Mouse (Mus musculus): ENCODE results near the gene Gm13276.
"Not testable (repeated sequence)": the region's sequence is repeated elsewhere in the genome, so short reads cannot be mapped to it uniquely, and the experiment has no call there.

The Gm13276 gene

DNA sequence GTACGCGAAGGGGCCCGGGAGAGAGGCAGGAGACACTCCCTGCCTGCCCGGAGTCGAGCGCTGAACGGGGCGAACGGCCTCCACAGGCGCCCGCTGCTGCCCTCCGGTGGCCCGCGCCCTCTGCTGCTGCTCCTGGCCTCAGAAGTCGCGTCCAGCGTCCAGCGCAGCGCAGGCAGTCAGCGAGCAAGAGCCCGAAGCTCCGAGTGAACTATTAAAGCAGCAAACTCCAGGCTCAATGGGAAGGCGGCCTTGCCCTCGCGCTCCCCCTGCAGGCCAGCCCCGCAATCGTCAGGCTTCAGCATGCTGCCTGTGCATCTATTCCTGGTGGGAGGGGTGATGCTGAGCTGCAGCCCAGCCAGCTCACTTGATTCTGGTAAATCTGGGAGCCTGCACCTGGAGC, at the start of gene Gm13276:
Gm13276 (plus strand) TSS at position 301 of the 400 bp plus-strand sequence.
- not testable (repeated sequence) for DNase-seq (ENCODE audit: low read depth in 1 of 2, low spot score in 2 of 2)

DNA sequence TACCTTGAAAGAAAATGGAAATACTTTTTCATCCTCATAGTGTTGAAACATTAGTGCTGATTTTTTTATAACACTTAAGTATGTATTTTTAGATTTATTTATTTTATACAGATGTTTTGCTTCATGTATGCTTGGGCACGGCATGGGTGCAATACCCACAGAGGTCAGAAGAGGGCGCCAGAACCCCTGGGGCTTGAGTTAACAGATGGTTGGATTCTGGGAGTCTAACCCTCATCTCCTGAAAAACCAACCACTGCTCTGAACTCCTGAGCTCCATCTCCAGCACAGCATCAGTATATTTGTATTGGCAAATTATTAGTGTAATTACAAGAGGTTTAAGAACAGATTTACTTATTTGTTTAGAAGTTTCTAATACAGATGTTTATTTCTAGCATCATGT, 47.0 kb upstream of the Gm13276 start:
- peak in 1 of 2 experiments; percentile 62 for DNase-seq (ENCODE audit: low read depth in 1 of 2, low spot score in 2 of 2)

DNA sequence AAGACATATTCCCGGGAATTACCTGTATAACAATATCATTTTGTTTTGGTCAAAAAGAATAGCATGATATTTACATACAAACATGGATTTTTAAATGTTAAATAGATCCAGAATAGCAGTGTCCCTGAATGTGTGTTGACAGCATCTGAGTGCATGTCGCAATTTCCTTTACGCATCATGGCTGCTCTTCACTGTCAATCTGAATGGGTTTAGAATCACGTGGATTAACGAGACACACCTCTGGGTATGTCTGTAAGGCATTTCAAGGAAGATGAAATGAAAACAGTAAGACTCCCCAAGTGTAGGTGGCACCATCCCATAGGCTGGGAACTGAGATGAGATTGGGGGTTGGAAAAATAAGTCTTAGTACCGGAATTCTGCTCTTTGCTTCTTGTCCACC, 46.5 kb upstream of the Gm13276 start:
- DNase-seq (ENCODE audit: low read depth in 1 of 2, low spot score in 2 of 2), result no peak

DNA sequence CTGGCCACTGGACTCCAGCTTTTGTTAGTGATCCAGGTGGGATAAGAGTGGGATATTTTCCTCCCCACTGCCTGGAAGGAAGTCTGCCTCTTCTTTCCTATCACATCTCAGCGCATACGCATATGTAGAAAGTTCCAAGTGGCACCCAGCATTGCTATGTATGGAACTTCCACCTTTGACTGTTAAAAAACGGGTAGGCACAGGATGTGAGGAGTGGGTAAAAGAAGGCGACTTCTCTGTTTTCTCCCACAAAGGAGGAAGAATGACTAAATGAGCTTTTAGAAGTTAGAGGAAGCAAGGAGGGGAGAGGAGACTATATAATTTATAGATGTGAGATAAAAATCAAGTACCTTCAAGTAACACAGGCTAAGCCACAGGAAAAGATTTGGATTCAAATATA, 44.1 kb upstream of the Gm13276 start:
- DNase-seq (ENCODE audit: low read depth in 1 of 2, low spot score in 2 of 2), result no peak

DNA sequence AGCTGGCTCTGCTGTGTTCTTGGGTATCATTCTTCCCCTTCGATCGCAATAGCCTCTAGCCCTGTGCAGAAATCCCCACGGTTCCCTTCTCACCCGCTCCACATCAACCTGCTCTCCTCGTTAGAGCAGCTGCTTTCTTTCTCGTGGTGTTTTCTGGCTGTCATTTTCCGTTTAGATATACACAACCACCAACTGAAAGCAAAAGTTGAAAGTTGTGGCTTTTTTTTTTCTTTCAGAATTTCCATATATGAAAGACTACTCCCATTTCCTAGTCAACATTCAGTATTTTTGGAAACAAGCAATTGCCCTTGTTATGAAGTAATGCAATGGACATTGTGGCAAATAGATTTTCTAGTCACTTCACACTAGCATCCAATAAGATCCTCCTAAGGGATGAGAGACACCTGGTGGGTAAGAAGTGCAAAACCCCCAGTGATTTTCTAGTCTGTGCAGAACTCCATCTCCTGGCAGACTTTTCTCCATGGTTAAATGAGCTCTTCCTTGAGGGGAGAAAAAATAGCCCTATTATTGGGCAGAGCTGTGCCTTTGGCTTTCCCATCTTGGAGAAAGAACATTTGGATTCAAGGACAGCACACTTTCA, 42.6 kb upstream of the Gm13276 start:
- DNase-seq (ENCODE audit: low read depth in 1 of 2, low spot score in 2 of 2), result no peak

DNA sequence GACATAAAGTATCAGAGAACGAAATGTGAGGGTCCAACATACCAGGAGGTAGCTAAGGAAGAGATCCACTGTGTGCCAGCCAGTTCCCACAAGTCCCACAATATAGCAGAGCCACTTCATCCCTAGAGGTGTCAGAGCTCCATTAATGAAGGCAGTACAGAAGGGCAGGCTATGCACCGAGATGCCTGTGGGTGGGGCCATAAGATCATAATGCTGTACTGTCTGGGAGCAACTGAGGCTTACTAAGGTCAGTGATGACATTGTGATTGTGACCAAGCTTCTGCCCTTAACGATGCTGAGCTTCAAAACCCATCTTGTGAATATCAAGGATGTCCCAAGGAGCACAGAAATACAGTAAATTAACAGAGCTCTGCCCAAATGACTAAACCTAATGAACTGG, 41.3 kb upstream of the Gm13276 start:
- DNase-seq (ENCODE audit: low read depth in 1 of 2, low spot score in 2 of 2), result no peak

DNA sequence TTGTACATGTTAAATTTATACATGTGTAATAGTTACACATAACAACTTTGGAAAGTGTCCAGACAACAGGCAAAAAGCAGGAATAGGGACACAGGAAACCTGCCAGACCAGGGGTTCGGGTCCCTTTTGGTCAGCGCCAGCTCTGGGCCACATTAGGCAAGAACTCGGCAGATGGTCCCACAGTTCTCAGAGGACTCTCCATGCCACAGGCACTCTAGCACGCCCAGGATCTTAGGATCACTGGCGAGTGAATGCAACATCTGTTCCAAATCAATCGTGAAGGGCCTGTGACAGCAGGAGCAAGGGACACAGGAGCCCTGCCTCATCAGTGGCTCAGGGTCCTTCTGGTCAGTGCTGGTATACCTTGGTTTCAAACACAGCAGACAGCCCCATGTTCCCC, 35.6 kb upstream of the Gm13276 start:
- no peak for DNase-seq (ENCODE audit: low read depth in 1 of 2, low spot score in 2 of 2)

DNA sequence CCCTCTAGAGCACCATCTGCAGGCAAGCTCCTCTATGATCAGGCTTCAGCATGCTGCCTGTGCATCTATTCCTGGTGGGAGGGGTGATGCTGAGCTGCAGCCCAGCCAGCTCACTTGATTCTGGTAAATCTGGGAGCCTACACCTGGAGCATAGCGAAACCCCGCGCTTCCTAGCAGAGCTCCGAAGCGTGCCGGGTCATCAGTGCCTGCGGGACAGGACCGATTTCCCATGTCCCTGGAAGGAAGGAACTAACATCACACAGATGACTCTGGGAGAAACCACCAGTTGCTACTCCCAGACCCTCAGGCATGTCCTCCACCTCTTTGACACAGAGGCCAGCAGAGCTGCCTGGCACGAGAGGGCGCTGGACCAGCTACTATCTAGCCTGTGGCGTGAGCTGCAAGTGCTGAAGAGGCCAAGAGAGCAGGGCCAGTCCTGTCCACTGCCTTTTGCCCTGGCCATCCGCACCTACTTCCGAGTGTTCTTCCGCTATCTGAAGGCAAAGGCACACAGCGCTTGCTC, 30.6 kb upstream of the Gm13276 start, which contains the start of gene Gm13271:
Gm13271 (plus strand) TSS at position 51 of the 523 bp plus-strand sequence.
- peak in 1 of 2 experiments; percentile 76 for DNase-seq (ENCODE audit: low read depth in 1 of 2, low spot score in 2 of 2)

DNA sequence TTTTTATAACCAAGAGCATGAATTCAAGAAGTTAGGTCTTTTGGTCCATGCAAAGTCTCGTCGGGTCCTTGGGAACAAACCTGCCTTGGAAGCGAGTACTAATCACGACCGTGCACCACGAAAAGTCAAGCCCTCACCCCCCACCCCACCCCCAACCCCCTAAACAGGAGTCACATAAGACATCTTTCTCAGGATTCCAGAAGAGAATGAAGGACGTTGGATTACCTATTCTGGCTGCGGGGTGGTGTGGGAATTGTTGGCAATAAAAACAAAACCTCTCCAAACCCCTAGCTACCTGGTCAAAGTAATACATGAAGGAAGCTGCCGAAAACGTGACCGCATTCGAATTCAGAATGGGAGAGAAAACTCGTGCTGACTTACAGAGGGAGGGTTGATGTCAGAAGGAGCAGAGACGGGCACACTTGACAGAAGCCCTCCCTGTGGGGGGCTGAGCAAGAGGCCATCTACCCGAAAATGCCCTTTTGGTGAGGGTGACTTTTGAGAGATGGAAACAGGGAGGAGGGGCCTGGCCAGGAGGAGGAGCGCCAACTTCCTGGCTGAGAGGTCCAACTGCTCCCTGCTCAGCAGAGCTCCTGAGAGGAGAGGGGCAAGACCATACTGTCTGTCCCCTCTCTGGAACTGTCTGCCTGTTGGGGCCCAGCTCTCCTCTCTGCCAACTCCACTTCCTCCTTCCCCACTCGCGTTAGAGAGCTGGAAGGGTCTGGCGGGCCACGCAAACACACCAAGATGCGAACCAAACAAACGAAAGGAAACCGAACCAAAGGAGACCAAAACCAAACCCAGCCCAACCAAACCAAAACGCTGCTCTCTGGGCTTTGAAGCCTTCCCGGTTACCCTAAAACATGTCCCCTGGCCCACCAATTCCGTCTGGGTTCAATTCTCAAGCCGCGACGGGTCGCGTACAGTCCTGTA, 28.7 kb upstream of the Gm13276 start:
- not testable (repeated sequence) for DNase-seq (ENCODE audit: low read depth in 1 of 2, low spot score in 2 of 2)

DNA sequence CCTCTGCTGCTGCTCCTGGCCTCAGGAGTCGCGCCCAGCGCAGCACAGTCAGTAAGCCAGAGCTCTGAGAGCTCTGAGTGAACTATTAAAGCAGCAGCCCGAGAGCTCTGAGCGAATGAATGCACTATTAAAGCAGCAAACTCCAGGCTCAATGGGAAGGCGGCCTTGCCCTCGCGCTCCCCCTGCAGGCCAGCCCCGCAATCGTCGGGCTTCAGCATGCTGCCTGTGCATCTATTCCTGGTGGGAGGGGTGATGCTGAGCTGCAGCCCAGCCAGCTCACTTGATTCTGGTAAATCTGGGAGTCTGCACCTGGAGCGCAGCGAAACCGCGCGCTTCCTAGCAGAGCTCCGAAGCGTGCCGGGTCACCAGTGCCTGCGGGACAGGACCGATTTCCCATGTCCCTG, 27.9 kb upstream of the Gm13276 start:
- peak; percentile 85 to 95 for DNase-seq (ENCODE audit: low read depth in 1 of 2, low spot score in 2 of 2)

DNA sequence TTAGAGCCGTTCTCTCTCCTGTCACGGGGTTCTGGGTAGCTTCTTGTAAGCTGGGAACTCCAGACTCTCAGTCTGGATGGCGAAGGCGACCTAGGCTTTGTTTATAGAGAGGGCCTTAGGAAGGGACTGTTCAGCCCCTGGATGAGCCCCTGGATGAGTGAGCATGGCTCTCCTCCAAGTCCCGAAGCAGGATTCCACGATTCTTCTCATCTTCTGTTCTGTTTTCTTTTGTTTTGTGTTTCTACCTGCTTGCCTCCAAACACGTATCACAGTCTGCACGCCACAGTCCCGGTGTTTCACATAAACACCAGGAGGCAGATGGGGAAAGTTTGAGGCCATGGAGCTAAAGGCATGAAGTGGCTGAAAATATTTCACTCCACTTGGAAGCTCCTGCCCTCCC, 26.8 kb upstream of the Gm13276 start:
- not testable (repeated sequence) for DNase-seq (ENCODE audit: low read depth in 1 of 2, low spot score in 2 of 2)

DNA sequence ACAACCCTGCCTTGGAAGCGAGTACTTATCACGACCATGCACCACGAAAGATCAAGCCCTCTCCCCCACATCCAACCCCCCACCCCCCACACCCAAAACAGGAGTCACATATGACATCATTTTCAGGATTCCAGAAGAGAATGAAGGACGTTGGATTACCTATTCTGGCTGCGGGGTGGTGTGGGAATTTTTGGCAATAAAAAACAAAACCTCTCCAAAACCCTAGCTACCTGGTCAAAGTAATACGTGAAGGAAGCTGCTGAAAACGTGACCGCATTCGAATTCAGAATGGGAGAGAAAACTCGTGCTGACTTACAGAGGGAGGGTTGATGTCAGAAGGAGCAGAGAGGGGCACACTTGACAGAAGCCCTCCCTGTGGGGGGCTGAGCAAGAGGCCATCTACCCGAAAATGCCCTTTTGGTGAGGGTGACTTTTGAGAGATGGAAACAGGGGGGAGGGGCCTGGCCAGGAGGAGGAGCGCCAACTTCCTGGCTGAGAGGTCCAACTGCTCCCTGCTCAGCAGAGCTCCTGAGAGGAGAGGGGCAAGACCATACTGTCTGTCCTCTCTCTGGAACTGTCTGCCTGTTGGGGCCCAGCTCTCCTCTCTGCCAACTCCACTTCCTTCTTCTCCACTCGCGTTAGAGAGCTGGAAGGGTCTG, 25.8 kb upstream of the Gm13276 start, which contains the start of gene Gm13283:
Gm13283 (plus strand) TSS at position 510 of the 659 bp plus-strand sequence.
- DNase-seq (ENCODE audit: low read depth in 1 of 2, low spot score in 2 of 2), result not testable (repeated sequence)

DNA sequence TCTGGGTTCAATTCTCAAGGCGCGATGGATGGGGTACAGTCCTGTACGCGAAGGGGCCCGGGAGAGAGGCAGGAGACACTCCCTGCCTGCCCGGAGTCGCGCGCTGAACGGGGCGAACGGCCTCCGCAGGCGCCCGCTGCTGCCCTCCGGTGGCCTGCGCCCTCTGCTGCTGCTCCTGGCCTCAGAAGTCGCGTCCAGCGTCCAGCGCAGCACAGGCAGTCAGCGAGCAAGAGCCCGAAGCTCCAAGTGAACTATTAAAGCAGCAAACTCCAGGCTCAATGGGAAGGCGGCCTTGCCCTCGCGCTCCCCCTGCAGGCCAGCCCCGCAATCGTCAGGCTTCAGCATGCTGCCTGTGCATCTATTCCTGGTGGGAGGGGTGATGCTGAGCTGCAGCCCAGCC, 25.1 kb upstream of the Gm13276 start:
- DNase-seq (ENCODE audit: low read depth in 1 of 2, low spot score in 2 of 2), result peak; percentile 63 to 64

DNA sequence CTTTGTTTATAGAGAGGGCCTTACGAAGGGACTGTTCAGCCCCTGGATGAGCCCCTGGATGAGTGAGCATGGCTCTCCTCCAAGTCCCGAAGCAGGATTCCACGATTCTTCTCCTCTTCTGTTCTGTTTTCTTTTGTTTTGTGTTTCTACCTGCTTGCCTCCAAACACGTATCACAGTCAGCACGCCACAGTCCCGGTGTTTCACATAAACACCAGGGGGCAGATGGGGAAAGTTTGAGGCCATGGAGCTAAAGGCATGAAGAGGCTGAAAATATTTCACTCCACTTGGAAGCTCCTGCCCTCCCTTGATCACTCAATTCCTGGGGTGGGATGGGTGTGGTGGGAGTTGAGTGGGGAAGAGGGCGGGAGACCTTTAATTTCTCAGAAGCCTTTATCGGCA, 23.7 kb upstream of the Gm13276 start:
- peak; percentile 67 to 70 for DNase-seq (ENCODE audit: low read depth in 1 of 2, low spot score in 2 of 2)

DNA sequence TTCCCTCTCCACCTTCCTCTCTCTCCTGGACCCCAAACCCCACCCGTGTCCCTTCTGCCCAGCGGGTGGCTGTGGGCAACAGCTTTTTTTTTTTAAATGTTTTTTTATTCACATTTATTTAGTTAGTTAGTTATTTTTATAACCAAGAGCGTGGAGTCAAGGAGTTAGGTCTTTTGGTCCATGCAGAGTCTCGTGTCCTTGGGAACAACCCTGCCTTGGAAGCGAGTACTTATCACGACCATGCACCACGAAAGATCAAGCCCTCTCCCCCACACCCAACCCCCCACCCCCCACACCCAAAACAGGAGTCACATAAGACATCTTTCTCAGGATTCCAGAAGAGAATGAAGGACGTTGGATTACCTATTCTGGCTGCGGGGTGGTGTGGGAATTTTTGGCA, 23.2 kb upstream of the Gm13276 start:
- DNase-seq (ENCODE audit: low read depth in 1 of 2, low spot score in 2 of 2), result not testable (repeated sequence)

DNA sequence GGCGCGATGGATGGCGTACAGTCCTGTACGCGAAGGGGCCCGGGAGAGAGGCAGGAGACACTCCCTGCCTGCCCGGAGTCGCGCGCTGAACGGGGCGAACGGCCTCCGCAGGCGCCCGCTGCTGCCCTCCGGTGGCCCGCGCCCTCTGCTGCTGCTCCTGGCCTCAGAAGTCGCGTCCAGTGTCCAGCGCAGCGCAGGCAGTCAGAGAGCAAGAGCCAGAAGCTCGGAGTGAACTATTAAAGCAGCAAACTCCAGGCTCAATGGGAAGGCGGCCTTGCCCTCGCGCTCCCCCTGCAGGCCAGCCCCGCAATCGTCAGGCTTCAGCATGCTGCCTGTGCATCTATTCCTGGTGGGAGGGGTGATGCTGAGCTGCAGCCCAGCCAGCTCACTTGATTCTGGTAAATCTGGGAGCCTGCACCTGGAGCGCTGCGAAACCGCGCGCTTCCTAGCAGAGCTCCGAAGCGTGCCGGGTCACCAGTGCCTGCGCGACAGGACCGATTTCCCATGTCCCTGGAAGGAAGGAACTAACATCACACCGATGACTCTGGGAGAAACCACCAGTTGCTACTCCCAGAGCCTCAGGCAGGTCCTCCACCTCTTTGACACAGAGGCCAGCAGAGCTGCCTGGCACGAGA, 22.0 kb upstream of the Gm13276 start:
- DNase-seq (ENCODE audit: low read depth in 1 of 2, low spot score in 2 of 2), result peak in 1 of 2 experiments; percentile 45

DNA sequence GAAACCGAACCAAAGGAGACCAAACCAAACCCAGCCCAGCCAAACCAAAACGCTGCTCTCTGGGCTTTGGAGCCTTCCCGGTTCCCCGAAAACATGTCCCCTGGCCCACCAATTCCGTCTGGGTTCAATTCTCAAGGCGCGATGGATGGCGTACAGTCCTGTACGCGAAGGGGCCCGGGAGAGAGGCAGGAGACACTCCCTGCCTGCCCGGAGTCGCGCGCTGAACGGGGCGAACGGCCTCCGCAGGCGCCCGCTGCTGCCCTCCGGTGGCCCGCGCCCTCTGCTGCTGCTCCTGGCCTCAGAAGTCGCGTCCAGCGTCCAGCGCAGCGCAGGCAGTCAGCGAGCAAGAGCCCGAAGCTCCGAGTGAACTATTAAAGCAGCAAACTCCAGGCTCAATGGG, 12.0 kb upstream of the Gm13276 start, which contains the start of gene Gm13290:
Gm13290 (plus strand) TSS at position 301 of the 400 bp plus-strand sequence.
- DNase-seq (ENCODE audit: low read depth in 1 of 2, low spot score in 2 of 2), result not testable (repeated sequence)

DNA sequence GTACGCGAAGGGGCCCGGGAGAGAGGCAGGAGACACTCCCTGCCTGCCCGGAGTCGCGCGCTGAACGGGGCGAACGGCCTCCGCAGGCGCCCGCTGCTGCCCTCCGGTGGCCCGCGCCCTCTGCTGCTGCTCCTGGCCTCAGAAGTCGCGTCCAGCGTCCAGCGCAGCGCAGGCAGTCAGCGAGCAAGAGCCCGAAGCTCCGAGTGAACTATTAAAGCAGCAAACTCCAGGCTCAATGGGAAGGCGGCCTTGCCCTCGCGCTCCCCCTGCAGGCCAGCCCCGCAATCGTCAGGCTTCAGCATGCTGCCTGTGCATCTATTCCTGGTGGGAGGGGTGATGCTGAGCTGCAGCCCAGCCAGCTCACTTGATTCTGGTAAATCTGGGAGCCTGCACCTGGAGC, 8.9 kb upstream of the Gm13276 start, which contains the start of gene Gm13289:
Gm13289 (plus strand) TSS at position 301 of the 400 bp plus-strand sequence.
- not testable (repeated sequence) for DNase-seq (ENCODE audit: low read depth in 1 of 2, low spot score in 2 of 2)

DNA sequence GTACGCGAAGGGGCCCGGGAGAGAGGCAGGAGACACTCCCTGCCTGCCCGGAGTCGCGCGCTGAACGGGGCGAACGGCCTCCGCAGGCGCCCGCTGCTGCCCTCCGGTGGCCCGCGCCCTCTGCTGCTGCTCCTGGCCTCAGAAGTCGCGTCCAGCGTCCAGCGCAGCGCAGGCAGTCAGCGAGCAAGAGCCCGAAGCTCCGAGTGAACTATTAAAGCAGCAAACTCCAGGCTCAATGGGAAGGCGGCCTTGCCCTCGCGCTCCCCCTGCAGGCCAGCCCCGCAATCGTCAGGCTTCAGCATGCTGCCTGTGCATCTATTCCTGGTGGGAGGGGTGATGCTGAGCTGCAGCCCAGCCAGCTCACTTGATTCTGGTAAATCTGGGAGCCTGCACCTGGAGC, 6.0 kb upstream of the Gm13276 start, which contains the start of gene Gm13272:
Gm13272 (plus strand) TSS at position 301 of the 400 bp plus-strand sequence.
- not testable (repeated sequence) for DNase-seq (ENCODE audit: low read depth in 1 of 2, low spot score in 2 of 2)

DNA sequence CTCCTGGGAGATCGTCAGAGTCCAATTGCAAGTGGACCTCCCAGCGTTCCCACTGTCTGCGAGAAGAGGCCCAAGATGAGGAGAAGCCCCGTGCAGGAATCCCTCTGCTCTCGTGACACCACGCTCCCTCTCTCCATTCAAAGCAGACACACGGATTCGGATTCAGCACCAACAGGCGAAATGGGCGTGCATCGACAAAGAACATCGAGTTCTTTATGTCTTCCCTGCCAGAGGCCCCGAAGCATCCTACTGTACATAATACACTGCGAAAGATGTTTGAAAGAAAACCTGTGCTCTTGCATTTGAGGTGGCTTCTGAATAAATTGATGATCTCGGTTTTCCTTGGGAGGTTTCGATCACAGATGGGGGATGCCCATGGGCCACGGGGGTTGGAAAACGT, 5.2 kb upstream of the Gm13276 start:
- DNase-seq (ENCODE audit: low read depth in 1 of 2, low spot score in 2 of 2), result not testable (repeated sequence)

Data from monocyte, adult 2 months (primary cell).